Mouse (Mus musculus): ENCODE results near the gene Clspn. TPM values are rescaled to one million over a fixed set of nuclear protein-coding genes. Genes with fewer than 3 reads are reported as not detected.
A peak's percentile ranks its signal among the peaks of the same experiment; 100 is the strongest.

The Clspn gene
- polyA plus RNA-seq, 1 experiment from 2014 or later, result 17.2 TPM

- no peak for ATAC-seq
- H3K4me3 ChIP-seq (replicated peaks), result no peak overlapping the region
- H3K27me3 ChIP-seq, result peaks cover 88% of the 10 kb centered on the region
- H3K4me1 ChIP-seq (replicated peaks), result peaks cover 18% of the 10 kb centered on the region
- 0 out of 2 replicates have a peak, but pooled peaks cover 3% of the 10 kb centered on the region for H3K36me3 ChIP-seq
- 90% methylated on average over 4 of the region's 4 CpGs for WGBS
- no peaks in the 10 kb centered on the region for H3K9me3 ChIP-seq
- no peak overlapping the region for H3K9ac ChIP-seq (replicated peaks)
- H3K4me2 ChIP-seq (replicated peaks), result no peak overlapping the region
- no peak overlapping the region for H3K27ac ChIP-seq
Measured at GRCm38 (mm10) chr4:126616312-126616711, 59.6 kb downstream of the Clspn start.

GRCm38 (mm10) chr4:126619691-126620330 lies 63.1 kb downstream of the Clspn start:
- peaks cover 18% of the 10 kb centered on the region for H3K4me1 ChIP-seq (replicated peaks)
- peak; percentile 91 for ATAC-seq
- no peaks in the 10 kb centered on the region for H3K36me3 ChIP-seq
- no peaks in the 10 kb centered on the region for H3K9me3 ChIP-seq
- H3K27me3 ChIP-seq, result peaks cover 89% of the 10 kb centered on the region
- peak overlapping the region; percentile 56 for H3K4me2 ChIP-seq (replicated peaks)
- peak overlapping the region; percentile 64 for H3K27ac ChIP-seq
- peak overlapping the region; percentile 55 for H3K9ac ChIP-seq (replicated peaks)
- under 1% methylated on average over 33 of the region's 33 CpGs for WGBS
- H3K4me3 ChIP-seq (replicated peaks), result peak overlapping the region; percentile 33

- peak overlapping the region; percentile 64 for H3K27ac ChIP-seq
- H3K4me2 ChIP-seq (replicated peaks), result peak overlapping the region; percentile 56
- peak overlapping the region; percentile 55 for H3K9ac ChIP-seq (replicated peaks)
- H3K4me3 ChIP-seq (replicated peaks), result peak overlapping the region; percentile 33
- peaks cover 18% of the 10 kb centered on the region for H3K4me1 ChIP-seq (replicated peaks)
- H3K36me3 ChIP-seq, result no peaks in the 10 kb centered on the region
- WGBS, result 13% methylated on average over 13 of the region's 13 CpGs
- H3K9me3 ChIP-seq, result no peaks in the 10 kb centered on the region
- H3K27me3 ChIP-seq, result peaks cover 87% of the 10 kb centered on the region
- ATAC-seq, result no peak; the same call in 1 of the 2 replicates
Measured at GRCm38 (mm10) chr4:126620349-126620874, 63.7 kb downstream of the Clspn start.

- H3K27me3 ChIP-seq, result peaks cover 58% of the 10 kb centered on the region
- peak; percentile 82 for ATAC-seq
- H3K4me1 ChIP-seq (replicated peaks), result peaks cover 24% of the 10 kb centered on the region
- H3K9me3 ChIP-seq, result no peaks in the 10 kb centered on the region
- peak overlapping the region; percentile 8 for H3K4me3 ChIP-seq (replicated peaks)
- peak overlapping the region; percentile 37 for H3K4me2 ChIP-seq (replicated peaks)
- H3K36me3 ChIP-seq, result no peaks in the 10 kb centered on the region
- peak overlapping the region; percentile 66 for H3K27ac ChIP-seq
- 0 out of 2 replicates have a peak overlapping the region, but pooled peaks have one; percentile 36 for H3K9ac ChIP-seq (replicated peaks)
- WGBS, result 1% methylated on average over 23 of the region's 23 CpGs
Measured at GRCm38 (mm10) chr4:126627021-126627681, 70.4 kb downstream of the Clspn start.

DNA sequence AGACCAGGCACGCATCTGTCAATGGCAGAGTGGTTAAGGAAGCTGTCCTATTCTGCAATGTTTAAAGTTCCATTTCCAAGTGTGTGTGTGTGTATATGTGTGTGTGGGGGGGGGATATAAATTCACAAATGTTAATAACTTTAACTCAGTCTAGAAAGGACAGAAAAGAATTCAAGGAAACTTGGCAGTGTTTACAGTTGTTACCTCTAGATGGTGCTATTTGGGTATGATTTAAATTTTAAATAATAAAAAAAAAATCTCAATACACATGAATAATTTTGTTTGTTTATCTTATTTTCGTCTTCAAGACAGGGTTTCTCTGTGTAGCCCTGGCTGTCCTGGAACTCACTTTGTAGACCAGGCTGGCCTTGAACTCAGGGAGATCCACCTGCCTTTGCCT lies 75.2 kb downstream of the Clspn start:
- Histone ChIP-seq H3K9ac (replicated peaks) (no peak overlapping the region), H3K27ac (no peak overlapping the region), H3K4me1 (replicated peaks) (peaks cover 25% of the 10 kb centered on the region), H3K36me3 (no peaks in the 10 kb centered on the region), H3K4me3 (replicated peaks) (no peak overlapping the region), H3K9me3 (no peaks in the 10 kb centered on the region), H3K4me2 (replicated peaks) (no peak overlapping the region), H3K27me3 (peaks cover 47% of the 10 kb centered on the region)
- ATAC-seq, result no peak
- WGBS, result 41% methylated on average over 2 of the region's 2 CpGs

- 70% methylated on average over 3 of the region's 3 CpGs for WGBS
- peaks cover 51% of the 10 kb centered on the region for H3K27me3 ChIP-seq
- H3K4me2 ChIP-seq (replicated peaks), result no peak overlapping the region
- no peak for ATAC-seq
- no peaks in the 10 kb centered on the region for H3K36me3 ChIP-seq
- no peak overlapping the region for H3K27ac ChIP-seq
- H3K9me3 ChIP-seq, result no peaks in the 10 kb centered on the region
- H3K4me1 ChIP-seq (replicated peaks), result peaks cover 18% of the 10 kb centered on the region
- no peak overlapping the region for H3K9ac ChIP-seq (replicated peaks)
- H3K4me3 ChIP-seq (replicated peaks), result no peak overlapping the region
Measured at GRCm38 (mm10) chr4:126632668-126633067, 75.9 kb downstream of the Clspn start.

- Histone ChIP-seq H3K4me3 (replicated peaks) (no peak overlapping the region), H3K9ac (replicated peaks) (no peak overlapping the region), H3K9me3 (no peaks in the 10 kb centered on the region), H3K4me2 (replicated peaks) (peak overlapping the region; percentile 28), H3K27me3 (peaks cover 54% of the 10 kb centered on the region), H3K36me3 (no peaks in the 10 kb centered on the region), H3K27ac (no peak overlapping the region), H3K4me1 (replicated peaks) (peaks cover 11% of the 10 kb centered on the region)
- WGBS, result 25% methylated on average over 11 of the region's 11 CpGs
- ATAC-seq, result no peak
Measured at GRCm38 (mm10) chr4:126636330-126636729, 79.6 kb downstream of the Clspn start.

DNA sequence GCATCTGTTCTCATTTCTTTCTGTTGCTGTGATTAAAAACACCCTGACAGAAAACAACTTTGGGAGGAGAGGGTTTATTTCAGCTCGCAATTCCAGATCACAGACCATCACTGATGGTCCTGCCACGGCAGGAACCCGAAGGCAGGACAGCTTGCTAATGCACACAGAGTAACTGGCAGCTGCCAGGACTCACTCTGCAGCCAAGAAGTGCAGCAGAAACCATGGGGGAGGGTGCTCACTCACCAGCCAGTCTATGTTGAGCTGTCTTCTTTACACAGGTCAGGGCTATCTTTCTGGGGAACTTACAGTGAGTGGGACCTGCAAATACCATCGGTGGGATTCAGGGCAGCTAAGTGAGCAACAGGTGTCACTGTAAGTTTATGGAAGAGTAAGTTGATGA lies 80.7 kb downstream of the Clspn start:
- Histone ChIP-seq H3K9me3 (no peaks in the 10 kb centered on the region), H3K27me3 (peaks cover 62% of the 10 kb centered on the region), H3K4me2 (replicated peaks) (no peak overlapping the region), H3K27ac (no peak overlapping the region), H3K9ac (replicated peaks) (no peak overlapping the region), H3K4me3 (replicated peaks) (no peak overlapping the region), H3K4me1 (replicated peaks) (peaks cover 11% of the 10 kb centered on the region), H3K36me3 (no peaks in the 10 kb centered on the region)
- ATAC-seq, result no peak
- 81% methylated on average over 4 of the region's 4 CpGs for WGBS

- peaks cover 12% of the 10 kb centered on the region for H3K4me1 ChIP-seq (replicated peaks)
- no peak overlapping the region for H3K4me3 ChIP-seq (replicated peaks)
- no peaks in the 10 kb centered on the region for H3K36me3 ChIP-seq
- 53% methylated on average over 7 of the region's 7 CpGs for WGBS
- no peak overlapping the region for H3K9ac ChIP-seq (replicated peaks)
- H3K27me3 ChIP-seq, result peaks cover 59% of the 10 kb centered on the region
- no peak overlapping the region for H3K27ac ChIP-seq
- no peak for ATAC-seq
- no peak overlapping the region for H3K4me2 ChIP-seq (replicated peaks)
- no peaks in the 10 kb centered on the region for H3K9me3 ChIP-seq
Measured at GRCm38 (mm10) chr4:126639339-126639738, 82.6 kb downstream of the Clspn start.

DNA sequence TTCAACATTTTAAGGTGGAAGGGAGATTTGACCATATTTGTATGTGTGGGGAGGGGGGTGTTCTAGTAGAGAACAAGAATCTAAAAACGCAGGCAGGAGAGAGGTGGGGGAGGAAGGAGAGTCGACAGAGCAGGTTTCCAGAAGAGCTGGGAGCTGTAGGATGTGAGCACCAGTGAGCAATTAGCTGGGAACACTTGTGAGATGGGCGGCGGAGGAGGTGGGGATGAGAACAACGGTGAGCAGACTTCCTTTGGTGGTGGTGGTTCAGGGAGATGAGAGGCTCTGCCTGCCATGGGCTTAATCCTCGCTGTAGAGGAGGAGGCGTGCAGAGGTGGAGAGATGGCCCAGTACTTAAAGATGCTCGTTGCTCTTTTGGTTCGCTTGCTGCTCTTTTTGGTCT lies 85.2 kb downstream of the Clspn start:
- Histone ChIP-seq H3K36me3 (no peaks in the 10 kb centered on the region), H3K4me1 (replicated peaks) (0 out of 2 replicates have a peak, but pooled peaks cover 3% of the 10 kb centered on the region), H3K4me3 (replicated peaks) (no peak overlapping the region), H3K9ac (replicated peaks) (no peak overlapping the region), H3K27ac (no peak overlapping the region), H3K4me2 (replicated peaks) (no peak overlapping the region), H3K27me3 (peaks cover 48% of the 10 kb centered on the region), H3K9me3 (no peaks in the 10 kb centered on the region)
- no peak for ATAC-seq
- WGBS, result 40% methylated on average over 9 of the region's 9 CpGs
